Mouse (Mus musculus): ENCODE data around the gene Lhx1. TPM values are rescaled to one million over a fixed set of nuclear protein-coding genes. Genes with fewer than 3 reads are reported as not detected.

The Lhx1 gene
- polyA plus RNA-seq, 1 experiment from 2014 or later: 65.0 TPM

- Histone ChIP-seq H3K27me3 (no peaks in the 10 kb centered on the region), H3K27ac (no peak overlapping the region), H3K4me1 (peaks cover 3% of the 10 kb centered on the region; the same call in 1 of the 2 replicates), H3K36me3 (peaks cover 12% of the 10 kb centered on the region), H3K4me3 (no peak overlapping the region), H3K4me2 (replicated peaks) (no peak overlapping the region), H3K9me3 (replicated peaks) (no peaks in the 10 kb centered on the region), H3K9ac (no peak overlapping the region)
- WGBS: 85% methylated on average over 4 of the region's 4 CpGs
- no peak for ATAC-seq (ENCODE audit: low FRiP score)
These were observed 52.2 kb downstream of the Lhx1 start for GRCm38 (mm10) chr11:84473093-84473667.

Other genes with a start within 250 kb of the Lhx1 start
- 53.2 and 55.6 TPM in 2 replicates for gene Aatf, start 12.0 kb downstream of the Lhx1 start, polyA plus RNA-seq (2016; fragmentation: Nextera tagmentation; extraction: Ambion mirVana)